7 mouse cellular contexts compared by ENCODE assay signal in the genomic region with DNA sequence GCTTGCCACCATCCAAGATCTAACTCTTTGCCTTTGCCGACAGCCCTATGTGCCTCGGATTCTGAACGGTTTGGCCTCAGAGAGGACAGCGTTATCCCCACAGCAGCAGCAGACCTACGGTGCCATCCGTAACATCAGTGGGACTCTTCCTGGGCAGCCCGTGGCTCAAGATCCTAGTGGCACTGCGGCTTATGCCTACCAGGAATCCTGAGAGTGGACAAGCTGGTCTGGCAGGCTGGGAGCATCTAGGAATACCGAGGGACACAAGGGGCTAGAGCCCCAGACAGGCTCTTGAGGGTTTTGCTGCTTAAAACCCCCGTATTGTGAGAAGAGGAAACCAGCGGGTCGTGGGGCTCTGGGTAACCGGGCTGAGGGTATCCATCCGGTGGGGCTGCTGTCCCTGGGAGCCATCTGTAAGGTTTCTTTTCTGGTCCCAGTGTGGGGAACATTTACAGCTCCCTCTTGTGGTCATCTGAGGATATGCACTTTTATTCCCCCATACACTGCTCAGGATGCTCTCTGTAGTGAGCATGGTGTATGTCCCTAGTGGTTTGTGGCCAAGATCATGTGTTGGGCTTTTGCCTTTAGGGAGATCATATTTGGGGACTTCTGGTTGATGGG. TPM values are rescaled to one million over a fixed set of nuclear protein-coding genes. Genes with fewer than 3 reads are reported as not detected.
A peak's percentile ranks its signal among the peaks of the same experiment; 100 is the strongest.
DNase-seq lines count a peak whose midpoint lies in the region; ATAC-seq and TF ChIP-seq lines count a peak whose summit lies in the region.

No protein-coding gene starts in this region.

- peak; percentile 63 for DNase-seq in 416B (ENCODE audit: low read depth)
- peak; percentile 49 for DNase-seq in heart, postnatal 4 days
- peak; percentile 37 to 58 for DNase-seq in left cerebral cortex, postnatal 25 days (ENCODE audit: low spot score in 2 of 2)
- DNase-seq in midbrain, embryonic 11.5 days (ENCODE audit: low spot score, missing footprints) = peak; percentile 96
- DNase-seq in thymus, adult 2 months = peak; percentile 66

- H3K9ac ChIP-seq in midbrain, embryonic 11.5 days (ENCODE audit: low read length) = no peak overlapping the region

- no peak for TF ChIP-seq POLR2A in cortical plate, adult 2 months (IDR thresholded peaks at IDR 0.05; ENCODE audit: extremely low read depth, insufficient read depth, low read length)
- no peak for TF ChIP-seq POLR2A in thymus, adult 2 months (IDR thresholded peaks at IDR 0.05; ENCODE audit: control insufficient read depth, extremely low read depth, insufficient read depth, low read length, poor library complexity)

- intact Hi-C loops in left cerebral cortex, postnatal 25 days (cut with DNase I) = loop anchor here (1.0 kb wide), 1 partner anchor 73 kb away; no protein-coding TSS in a partner anchor

- H3K4me2 ChIP-seq in midbrain, embryonic 11.5 days = no peak overlapping the region

- H3K4me1 ChIP-seq in cortical plate, adult 2 months (ENCODE audit: control insufficient read depth, insufficient read depth, low read length) = no peaks in the 10 kb centered on the region
- no peaks in the 10 kb centered on the region for H3K4me1 ChIP-seq in midbrain, embryonic 11.5 days (ENCODE audit: control insufficient read depth, insufficient read depth, low read length)
- 0 out of 2 replicates have a peak, but pooled peaks cover 3% of the 10 kb centered on the region for H3K4me1 ChIP-seq in thymus, adult 2 months (replicated peaks; ENCODE audit: control insufficient read depth, insufficient read depth, low read length)

- H3K4me3 ChIP-seq in cortical plate, adult 2 months (ENCODE audit: insufficient read depth, low read length) = no peak overlapping the region
- no peak overlapping the region for H3K4me3 ChIP-seq in midbrain, embryonic 11.5 days (ENCODE audit: low read depth, low read length)
- no peak overlapping the region for H3K4me3 ChIP-seq in thymus, adult 2 months (ENCODE audit: control insufficient read depth, insufficient read depth, low read length)

- ATAC-seq in CD4-positive, CD25-positive, alpha-beta regulatory T cell, adult 4 months = peak; percentile 72
- ATAC-seq in midbrain, embryonic 11.5 days (ENCODE audit: low FRiP score) = peak; percentile 68

- no peaks in the 10 kb centered on the region for H3K36me3 ChIP-seq in midbrain, embryonic 11.5 days (ENCODE audit: control insufficient read depth, insufficient read depth, low read length)
- no peaks in the 10 kb centered on the region for H3K36me3 ChIP-seq in thymus, adult 2 months (ENCODE audit: control insufficient read depth, insufficient read depth, low read length)

- no peaks in the 10 kb centered on the region for H3K27me3 ChIP-seq in midbrain, embryonic 11.5 days (ENCODE audit: control insufficient read depth, insufficient read depth, low read length)
- no peaks in the 10 kb centered on the region for H3K27me3 ChIP-seq in thymus, adult 2 months (ENCODE audit: control insufficient read depth, insufficient read depth, low read length)

- 59% methylated on average over 14 of the region's 14 CpGs for WGBS in midbrain, embryonic 11.5 days
- WGBS in thymus, adult 2 months = 69% methylated on average over 14 of the region's 14 CpGs

- 0 out of 2 replicates have a peak overlapping the region, but pooled peaks have one; percentile 58 for H3K27ac ChIP-seq in cortical plate, adult 2 months (ENCODE audit: insufficient read depth, low read length)
- H3K27ac ChIP-seq in midbrain, embryonic 11.5 days (ENCODE audit: low read depth, low read length) = no peak overlapping the region
- H3K27ac ChIP-seq in thymus, adult 2 months (ENCODE audit: control insufficient read depth, insufficient read depth, low read length) = no peak overlapping the region

- peak; percentile 63 for TF ChIP-seq CTCF in cortical plate, adult 2 months (IDR thresholded peaks at IDR 0.05; ENCODE audit: extremely low read depth, insufficient read depth, low read length)
- 0 out of 2 replicates have a peak, but pooled peaks have one; percentile 20 for TF ChIP-seq CTCF in thymus, adult 2 months (IDR thresholded peaks at IDR 0.05; ENCODE audit: borderline replicate concordance, control insufficient read depth, extremely low read depth, insufficient read depth, low read length, poor library complexity)

- no peaks in the 10 kb centered on the region for H3K9me3 ChIP-seq in midbrain, embryonic 11.5 days (ENCODE audit: control insufficient read depth, low read length)

RNA-seq across cellular contexts. Expression of a gene that starts 32.1 kb away (rescaled TPM):
- 10 to 100 TPM; 17.2 to 34.7 TPM for polyA plus RNA-seq in CD4-positive, CD25-positive, alpha-beta regulatory T cell, adult 4 months (2017; shearing (Covaris generic))
- polyA plus RNA-seq in cortical plate, adult 2 months (2012; rRNA removed) = 48.2 and 64.1 TPM in 2 replicates
- total RNA-seq in heart, postnatal 4 days (2021) = 10 to 100 TPM; 17.7 to 18.0 TPM
- 10 to 100 TPM; 10.5 to 11.1 TPM for total RNA-seq in left cerebral cortex, postnatal 25 days (2021)
- polyA plus RNA-seq in midbrain, embryonic 11.5 days (2014; fragmentation: Nextera tagmentation; extraction: Ambion mirVana) = 2.4 and 2.5 TPM in 2 replicates
- 47.3 and 49.3 TPM in 2 replicates for polyA plus RNA-seq in thymus, adult 2 months (2012; rRNA removed)

RNA-seq across cellular contexts. Expression of a gene that starts 39.4 kb away (rescaled TPM):
- not detected for polyA plus RNA-seq in CD4-positive, CD25-positive, alpha-beta regulatory T cell, adult 4 months (2017; shearing (Covaris generic))
- 1.5 and 8.1 TPM in 2 replicates for polyA plus RNA-seq in cortical plate, adult 2 months (2012; rRNA removed)
- total RNA-seq in heart, postnatal 4 days (2021) = under 1 TPM; 0.48 to 0.79 TPM
- total RNA-seq in left cerebral cortex, postnatal 25 days (2021) = under 1 TPM; 0.44 to 0.89 TPM
- 0.51 and 1.1 TPM in 2 replicates for polyA plus RNA-seq in midbrain, embryonic 11.5 days (2014; fragmentation: Nextera tagmentation; extraction: Ambion mirVana)
- polyA plus RNA-seq in thymus, adult 2 months (2012; rRNA removed) = 6.0 and 6.4 TPM in 2 replicates

RNA-seq across cellular contexts. Expression of a gene that starts 46.5 kb away (rescaled TPM):
- polyA plus RNA-seq in CD4-positive, CD25-positive, alpha-beta regulatory T cell, adult 4 months (2017; shearing (Covaris generic)) = 100 to 1,000 TPM; 247 to 262 TPM
- 30.5 and 37.7 TPM in 2 replicates for polyA plus RNA-seq in cortical plate, adult 2 months (2012; rRNA removed)
- 10 to 100 TPM; 11.6 to 13.8 TPM for total RNA-seq in heart, postnatal 4 days (2021)
- total RNA-seq in left cerebral cortex, postnatal 25 days (2021) = 10 to 100 TPM; 24.6 to 34.3 TPM
- polyA plus RNA-seq in midbrain, embryonic 11.5 days (2014; fragmentation: Nextera tagmentation; extraction: Ambion mirVana) = 0.87 and 1.6 TPM in 2 replicates
- 33.2 and 39.3 TPM in 2 replicates for polyA plus RNA-seq in thymus, adult 2 months (2012; rRNA removed)

Comparison
In these comparisons a context has a peak if more than half of its experiments do, and no peak if none do; other contexts are left out.
1. RNA of a gene that starts 46.5 kb away (polyA plus RNA-seq): 247 to 262 TPM in CD4-positive, CD25-positive, alpha-beta regulatory T cell, adult 4 months, 33.2 to 39.3 TPM in thymus, adult 2 months and 30.5 to 37.7 TPM in cortical plate, adult 2 months; 0.87 to 1.6 TPM in midbrain, embryonic 11.5 days; every median in the first group is over 10 times any median in the second.
2. Peak in every context shown above with its lines, with median percentiles within 50 percentile points of each other: DNase-seq.